Mouse (Mus musculus) yolk sac, embryonic 10.5 days (tissue): ENCODE measurements around the gene Ggt5.

Experiments used
- DNase-seq: peaks from one replicate; pipeline ENCODE4 v3.0.0-alpha.2; 2017; ENCODE audit warnings: low spot score

The Ggt5 gene

GRCm38 (mm10) chr10:75568441-75568840 is 20.7 kb upstream of the Ggt5 start:
- DNase-seq, result peak; percentile 72

- DNase-seq, result no peak
Measured at GRCm38 (mm10) chr10:75568851-75569250, 20.3 kb upstream of the Ggt5 start.

- no peak for DNase-seq
Measured at GRCm38 (mm10) chr10:75570981-75571657, 18.0 kb upstream of the Ggt5 start.

- no peak for DNase-seq
Measured at GRCm38 (mm10) chr10:75571937-75572336, 17.2 kb upstream of the Ggt5 start.

- no peak for DNase-seq
Measured at GRCm38 (mm10) chr10:75573181-75573580, 16.0 kb upstream of the Ggt5 start.

- no peak for DNase-seq
Measured at GRCm38 (mm10) chr10:75573965-75574364, 15.2 kb upstream of the Ggt5 start.

- DNase-seq, result no peak
Measured at GRCm38 (mm10) chr10:75579129-75579528, 10.0 kb upstream of the Ggt5 start.

GRCm38 (mm10) chr10:75585876-75586552 is 3.1 kb upstream of the Ggt5 start:
- peak; percentile 66 for DNase-seq

- no peak for DNase-seq
Measured at GRCm38 (mm10) chr10:75586553-75586879, 2.6 kb upstream of the Ggt5 start.

GRCm38 (mm10) chr10:75587781-75588180 is 1.4 kb upstream of the Ggt5 start:
- DNase-seq, result no peak

GRCm38 (mm10) chr10:75588336-75588735 is 804 bp upstream of the Ggt5 start:
- no peak for DNase-seq

GRCm38 (mm10) chr10:75589651-75590050 is 511 bp downstream of the Ggt5 start:
- no peak for DNase-seq

GRCm38 (mm10) chr10:75591211-75591894 is 2.2 kb downstream of the Ggt5 start:
- no peak for DNase-seq

- no peak for DNase-seq
Measured at GRCm38 (mm10) chr10:75592585-75592984, 3.4 kb downstream of the Ggt5 start.

GRCm38 (mm10) chr10:75595981-75596380 is 6.8 kb downstream of the Ggt5 start:
- no peak for DNase-seq

GRCm38 (mm10) chr10:75600189-75600730 is 11.1 kb downstream of the Ggt5 start:
- no peak for DNase-seq

GRCm38 (mm10) chr10:75605162-75605846 is 16.2 kb downstream of the Ggt5 start:
- no peak for DNase-seq

- DNase-seq, result no peak
Measured at GRCm38 (mm10) chr10:75607253-75607652, 18.1 kb downstream of the Ggt5 start.

- no peak for DNase-seq
Measured at GRCm38 (mm10) chr10:75608975-75609374, 19.8 kb downstream of the Ggt5 start.

- no peak for DNase-seq
Measured at GRCm38 (mm10) chr10:75610486-75610885, 21.3 kb downstream of the Ggt5 start.

GRCm38 (mm10) chr10:75616044-75616443 is 26.9 kb downstream of the Ggt5 start:
- DNase-seq, result no peak

- DNase-seq, result no peak
Measured at GRCm38 (mm10) chr10:75620818-75621217, 31.7 kb downstream of the Ggt5 start.
